Mouse (Mus musculus): ENCODE data around the gene Foxq1. TPM values are rescaled to one million over a fixed set of nuclear protein-coding genes. Genes with fewer than 3 reads are reported as not detected.

Gene Foxq1
- polyA plus RNA-seq (2012): 0.12 and 0.31 TPM in 2 replicates

DNA sequence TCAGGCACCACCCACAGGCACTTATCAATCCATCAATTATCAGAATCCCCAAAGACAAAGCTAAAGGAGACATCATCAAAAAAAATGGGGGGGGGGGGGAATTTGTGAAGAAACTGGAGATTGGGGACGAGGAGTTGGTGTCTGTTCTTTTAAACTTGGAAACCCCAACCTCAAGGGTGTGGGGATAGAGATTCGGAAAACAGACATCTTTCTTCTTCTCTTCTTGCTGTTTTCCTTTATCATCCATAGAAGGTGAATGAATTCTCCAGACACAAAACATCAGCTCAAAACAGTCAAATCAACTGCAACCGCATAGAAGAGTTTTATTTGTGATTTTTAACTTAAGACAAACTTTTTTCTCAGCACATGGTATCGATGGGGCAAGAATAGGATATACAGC, at the start of gene Foxq1:
TSS of gene Foxq1 (plus strand) at position 301 of the 400 bp plus-strand sequence.

DNA sequence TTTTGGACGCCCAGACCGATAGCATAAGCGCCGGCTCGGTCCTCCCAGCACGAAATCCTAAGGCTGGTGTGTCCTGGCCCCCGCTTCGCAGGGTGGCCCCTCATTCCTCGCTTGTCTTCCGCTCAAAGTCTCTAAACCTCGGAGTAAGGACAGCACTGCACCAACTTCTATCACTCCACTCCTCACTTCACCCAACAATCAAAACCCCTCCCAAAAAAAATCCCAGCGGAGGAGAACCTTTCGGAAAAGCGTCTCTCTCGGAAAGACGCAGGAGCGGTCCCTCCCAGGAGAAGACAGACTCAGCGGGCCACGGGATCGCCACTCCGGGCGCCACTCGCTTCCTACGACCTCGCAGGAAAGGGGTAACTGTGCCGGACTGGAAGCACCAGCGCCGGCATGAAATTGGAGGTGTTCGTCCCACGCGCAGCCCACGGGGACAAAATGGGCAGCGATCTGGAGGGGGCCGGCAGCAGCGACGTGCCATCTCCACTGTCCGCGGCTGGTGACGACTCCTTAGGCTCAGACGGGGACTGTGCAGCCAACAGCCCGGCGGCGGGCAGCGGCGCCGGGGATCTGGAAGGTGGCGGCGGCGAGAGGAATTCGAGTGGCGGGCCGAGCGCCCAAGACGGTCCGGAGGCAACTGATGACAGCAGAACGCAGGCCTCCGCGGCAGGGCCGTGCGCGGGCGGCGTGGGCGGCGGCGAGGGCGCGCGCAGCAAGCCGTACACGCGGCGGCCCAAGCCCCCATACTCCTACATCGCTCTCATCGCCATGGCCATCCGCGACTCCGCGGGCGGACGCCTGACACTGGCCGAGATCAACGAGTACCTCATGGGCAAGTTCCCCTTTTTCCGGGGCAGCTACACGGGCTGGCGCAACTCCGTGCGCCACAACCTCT, 2.8 kb downstream of the Foxq1 start, which contains the start of gene A530084C06Rik:
TSS of gene A530084C06Rik (minus strand) at position 813 of the 898 bp plus-strand sequence.

Other genes with a start within 250 kb of the Foxq1 start
- gene A530084C06Rik, start 3.2 kb downstream of the Foxq1 start, polyA plus RNA-seq (2012): 0.02 and 0.06 TPM in 2 replicates
- not detected in 2 replicates for gene Foxf2, start 69.7 kb downstream of the Foxq1 start, polyA plus RNA-seq (2012)

Measured in megakaryocyte-erythroid progenitor cell, adult 5 weeks (primary cell).